Mouse (Mus musculus) cerebellum, postnatal 4 days (tissue): ENCODE measurements around the gene Cnga1.

Experiments
- DNase-seq, 2 experiments: peaks; one replicate each; pipeline ENCODE4 v3.0.0; 2022; ENCODE audit warnings: low spot score in 2 of 2, mixed read lengths in 1 of 2

The Cnga1 gene

GRCm38 (mm10) chr5:72644175-72644574, at the start of gene Cnga1:
Gene Cnga1, minus strand, starts transcription at chr5:72644275.
- no peak for DNase-seq

GRCm38 (mm10) chr5:72690516-72690915, 46.4 kb upstream of the Cnga1 start:
- no peak for DNase-seq

- no peak for DNase-seq
Measured at GRCm38 (mm10) chr5:72689556-72689955, 45.5 kb upstream of the Cnga1 start.

- no peak for DNase-seq
Measured at GRCm38 (mm10) chr5:72681451-72681850, 37.4 kb upstream of the Cnga1 start.

GRCm38 (mm10) chr5:72674994-72675542, 31.0 kb upstream of the Cnga1 start:
- no peak for DNase-seq

GRCm38 (mm10) chr5:72671017-72671699, 27.1 kb upstream of the Cnga1 start:
- no peak for DNase-seq

GRCm38 (mm10) chr5:72668351-72668750, 24.3 kb upstream of the Cnga1 start:
- peak in 1 of 2 experiments; percentile 14 for DNase-seq

- DNase-seq: no peak
Measured at GRCm38 (mm10) chr5:72666428-72666827, 22.4 kb upstream of the Cnga1 start.

- DNase-seq: peak in 1 of 2 experiments; percentile 62
Measured at GRCm38 (mm10) chr5:72665281-72665680, 21.2 kb upstream of the Cnga1 start.

- DNase-seq: no peak
Measured at GRCm38 (mm10) chr5:72664854-72665253, 20.8 kb upstream of the Cnga1 start.

- DNase-seq: no peak
Measured at GRCm38 (mm10) chr5:72664126-72664525, 20.1 kb upstream of the Cnga1 start.

GRCm38 (mm10) chr5:72661051-72661781, 17.1 kb upstream of the Cnga1 start:
- DNase-seq: no peak

- DNase-seq: no peak
Measured at GRCm38 (mm10) chr5:72658375-72658774, 14.3 kb upstream of the Cnga1 start.

GRCm38 (mm10) chr5:72656270-72656791, 12.3 kb upstream of the Cnga1 start:
- no peak for DNase-seq

- no peak for DNase-seq
Measured at GRCm38 (mm10) chr5:72653068-72653674, 9.1 kb upstream of the Cnga1 start.

- no peak for DNase-seq
Measured at GRCm38 (mm10) chr5:72648987-72649735, 5.1 kb upstream of the Cnga1 start.

GRCm38 (mm10) chr5:72647958-72648595, 4.0 kb upstream of the Cnga1 start:
- no peak for DNase-seq

- DNase-seq: peak in 1 of 2 experiments; percentile 25
Measured at GRCm38 (mm10) chr5:72647418-72647907, 3.4 kb upstream of the Cnga1 start, which contains the start of gene Nipal1. Gene Nipal1, plus strand, starts transcription at chr5:72647795.

GRCm38 (mm10) chr5:72646996-72647395, 2.9 kb upstream of the Cnga1 start:
- DNase-seq: no peak

GRCm38 (mm10) chr5:72646131-72646530, 2.1 kb upstream of the Cnga1 start:
- no peak for DNase-seq

- no peak for DNase-seq
Measured at GRCm38 (mm10) chr5:72643655-72644054, 420 bp downstream of the Cnga1 start.
